Mouse (Mus musculus): Measurements from ENCODE around the gene Rab22a. TPM values are rescaled to one million over a fixed set of nuclear protein-coding genes. Genes with fewer than 3 reads are reported as not detected.
A peak's percentile ranks its signal among the peaks of the same experiment; 100 is the strongest.

Rab22a gene
- polyA plus RNA-seq, 2 experiments: 23.9 to 49.4 TPM

- 62% methylated on average over 15 of the region's 15 CpGs for WGBS
- no peak for TF ChIP-seq POLR2A (IDR thresholded peaks at IDR 0.05; ENCODE audit: borderline replicate concordance, extremely low read depth, insufficient read depth, insufficient read length)
- no peak overlapping the region for H3K9ac ChIP-seq (ENCODE audit: low read depth, low read length, severe bottlenecking)
- peaks cover 8% of the 10 kb centered on the region for H3K4me1 ChIP-seq (ENCODE audit: control insufficient read depth, insufficient read depth, low read length)
- H3K27me3 ChIP-seq (ENCODE audit: control insufficient read depth, insufficient read depth, low read length): no peaks in the 10 kb centered on the region
- DNase-seq (ENCODE audit: low spot score): no peak
- no peak for ATAC-seq (ENCODE audit: low FRiP score, low read depth)
- H3K4me2 ChIP-seq (replicated peaks; ENCODE audit: low read depth, low read length, severe bottlenecking): no peak overlapping the region
- H3K9me3 ChIP-seq (ENCODE audit: control insufficient read depth, low read length): no peaks in the 10 kb centered on the region
- peak overlapping the region; percentile 16; the same call in 1 of the 2 replicates for H3K27ac ChIP-seq (replicated peaks; ENCODE audit: low read depth, low read length)
- peaks cover 12% of the 10 kb centered on the region; the same call in 1 of the 2 replicates for H3K36me3 ChIP-seq (ENCODE audit: control insufficient read depth, insufficient read depth, low read length)
- no peak overlapping the region for H3K4me3 ChIP-seq (replicated peaks; ENCODE audit: low read length)
Measured at GRCm38 (mm10) chr2:173642262-173642999, 17.1 kb upstream of the Rab22a start.

DNA sequence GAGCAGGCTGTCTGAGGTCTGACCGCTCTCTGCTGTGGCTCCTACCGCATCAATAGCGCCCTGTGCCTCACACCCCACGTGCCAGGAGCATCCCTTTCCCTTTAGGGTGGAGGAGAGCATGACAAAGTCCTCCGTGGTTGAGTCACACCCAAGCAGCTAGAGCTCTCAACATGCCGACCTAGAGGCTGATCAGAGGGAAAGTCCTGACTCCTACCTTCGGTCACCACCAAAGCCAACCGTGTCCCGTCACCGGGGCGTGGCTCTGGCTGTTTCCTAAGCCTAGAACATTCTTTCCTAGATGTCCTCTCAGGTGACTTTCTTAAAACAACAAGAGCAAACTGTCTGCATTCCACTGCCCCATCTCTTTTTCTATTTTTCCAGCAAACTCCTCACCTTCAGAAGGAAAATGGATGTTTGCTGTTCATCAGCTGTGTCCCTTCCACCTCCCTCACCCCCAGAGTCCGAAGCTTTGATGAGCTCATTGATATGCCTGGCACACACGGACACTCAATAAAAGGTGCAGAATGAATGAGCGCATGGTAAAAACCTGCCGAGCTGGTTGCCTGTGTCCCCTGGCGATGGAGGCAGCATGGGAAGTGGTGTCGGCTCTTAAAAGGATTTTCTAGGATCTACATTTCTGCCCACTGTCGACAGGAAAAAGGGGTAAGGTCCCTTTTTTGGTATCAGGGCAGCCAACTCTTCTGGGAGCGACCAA lies 12.2 kb upstream of the Rab22a start:
- 83% methylated on average over 19 of the region's 19 CpGs for WGBS

DNA sequence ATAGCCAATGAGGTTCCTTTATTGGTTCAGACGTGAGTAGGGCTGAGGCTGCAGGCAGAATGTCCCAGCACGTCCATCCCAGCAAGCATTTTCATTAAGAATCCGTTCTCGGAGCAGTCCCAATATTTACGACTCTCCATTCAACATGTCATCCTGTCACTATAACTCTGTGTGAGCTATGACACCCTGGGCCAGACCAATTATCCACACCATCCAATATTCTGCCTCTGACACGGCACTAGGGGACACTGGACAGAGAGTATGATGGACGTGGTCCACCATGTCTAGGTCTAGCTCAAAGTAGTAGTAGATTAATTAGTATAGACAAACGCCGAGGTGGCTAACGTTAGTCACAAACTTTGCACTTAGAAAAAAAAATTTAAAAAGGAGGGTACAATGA lies 9.8 kb upstream of the Rab22a start:
- H3K9me3 ChIP-seq (ENCODE audit: control insufficient read depth, low read length): no peaks in the 10 kb centered on the region
- WGBS: 61% methylated on average over 10 of the region's 10 CpGs
- H3K36me3 ChIP-seq (ENCODE audit: control insufficient read depth, insufficient read depth, low read length): peaks cover 9% of the 10 kb centered on the region; the same call in 1 of the 2 replicates
- H3K4me2 ChIP-seq (replicated peaks; ENCODE audit: low read depth, low read length, severe bottlenecking): no peak overlapping the region
- H3K27me3 ChIP-seq (ENCODE audit: control insufficient read depth, insufficient read depth, low read length): no peaks in the 10 kb centered on the region
- no peak for TF ChIP-seq POLR2A (IDR thresholded peaks at IDR 0.05; ENCODE audit: borderline replicate concordance, extremely low read depth, insufficient read depth, insufficient read length)
- H3K4me3 ChIP-seq (replicated peaks; ENCODE audit: low read length): no peak overlapping the region
- no peak overlapping the region for H3K9ac ChIP-seq (ENCODE audit: low read depth, low read length, severe bottlenecking)
- no peaks in the 10 kb centered on the region for H3K4me1 ChIP-seq (ENCODE audit: control insufficient read depth, insufficient read depth, low read length)
- no peak for DNase-seq (ENCODE audit: low spot score)
- ATAC-seq (ENCODE audit: low FRiP score, low read depth): no peak
- H3K27ac ChIP-seq (replicated peaks; ENCODE audit: low read depth, low read length): no peak overlapping the region

More for the DNA sequence above, 12.2 kb upstream of the Rab22a start:
- ATAC-seq (ENCODE audit: low FRiP score, low read depth) (no peak), DNase-seq (ENCODE audit: low spot score) (no peak)
- H3K4me3 ChIP-seq (replicated peaks; ENCODE audit: low read length): no peak overlapping the region
- H3K4me2 ChIP-seq (replicated peaks; ENCODE audit: low read depth, low read length, severe bottlenecking): no peak overlapping the region
- peaks cover 15% of the 10 kb centered on the region; the same call in 1 of the 2 replicates for H3K36me3 ChIP-seq (ENCODE audit: control insufficient read depth, insufficient read depth, low read length)
- no peaks in the 10 kb centered on the region for H3K9me3 ChIP-seq (ENCODE audit: control insufficient read depth, low read length)
- H3K4me1 ChIP-seq (ENCODE audit: control insufficient read depth, insufficient read depth, low read length): no peaks in the 10 kb centered on the region
- no peaks in the 10 kb centered on the region for H3K27me3 ChIP-seq (ENCODE audit: control insufficient read depth, insufficient read depth, low read length)
- no peak for TF ChIP-seq POLR2A (IDR thresholded peaks at IDR 0.05; ENCODE audit: borderline replicate concordance, extremely low read depth, insufficient read depth, insufficient read length)
- no peak overlapping the region for H3K27ac ChIP-seq (replicated peaks; ENCODE audit: low read depth, low read length)
- H3K9ac ChIP-seq (ENCODE audit: low read depth, low read length, severe bottlenecking): no peak overlapping the region

DNA sequence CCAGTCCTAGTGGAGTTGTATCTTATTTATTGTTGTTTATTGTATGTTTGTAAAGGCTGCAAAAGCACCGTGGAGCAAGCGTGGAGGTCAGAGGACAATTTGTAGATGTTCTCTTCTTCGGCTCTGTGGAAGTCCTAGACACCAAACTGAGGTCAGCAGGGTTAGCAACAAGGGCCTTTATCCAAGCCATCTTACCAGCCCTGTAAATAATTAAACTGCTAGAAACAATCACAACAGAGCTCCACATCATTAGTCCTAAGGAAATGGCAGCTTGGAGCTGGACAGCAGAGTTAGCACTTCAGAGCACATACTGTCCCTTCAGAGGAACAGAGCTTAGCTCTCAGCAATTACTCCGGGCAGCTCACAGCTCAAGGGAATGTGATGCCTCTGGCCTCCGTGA lies 6.0 kb upstream of the Rab22a start:
- 77% methylated on average over 5 of the region's 5 CpGs for WGBS

DNA sequence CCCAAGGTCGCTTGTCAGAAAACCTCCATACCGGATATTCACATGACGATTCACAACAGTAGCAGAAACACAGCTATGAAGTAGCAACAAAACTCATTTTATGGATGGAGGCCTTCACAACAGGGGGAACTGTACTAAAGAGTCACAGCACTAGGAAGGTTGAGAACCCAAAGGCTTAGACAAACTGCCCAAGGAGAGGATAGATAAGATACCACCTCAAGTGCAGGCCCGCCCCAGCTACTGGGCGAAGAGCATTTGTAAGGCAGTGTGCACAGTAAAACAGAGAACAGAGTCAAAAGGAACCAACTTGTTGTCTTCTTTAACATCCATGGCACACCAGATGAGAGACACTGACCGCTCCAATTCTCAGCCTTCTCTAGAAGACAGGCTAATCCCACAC lies 1.8 kb upstream of the Rab22a start:
- no peak overlapping the region for H3K4me3 ChIP-seq (replicated peaks; ENCODE audit: low read length)
- H3K36me3 ChIP-seq (ENCODE audit: control insufficient read depth, insufficient read depth, low read length): peaks cover 15% of the 10 kb centered on the region
- DNase-seq (ENCODE audit: low spot score) (no peak), ATAC-seq (ENCODE audit: low FRiP score, low read depth) (no peak)
- H3K4me1 ChIP-seq (ENCODE audit: control insufficient read depth, insufficient read depth, low read length): peaks cover 12% of the 10 kb centered on the region
- WGBS: 90% methylated on average over 6 of the region's 6 CpGs
- H3K9ac ChIP-seq (ENCODE audit: low read depth, low read length, severe bottlenecking): no peak overlapping the region
- TF ChIP-seq POLR2A (IDR thresholded peaks at IDR 0.05; ENCODE audit: borderline replicate concordance, extremely low read depth, insufficient read depth, insufficient read length): no peak
- H3K27me3 ChIP-seq (ENCODE audit: control insufficient read depth, insufficient read depth, low read length): no peaks in the 10 kb centered on the region
- H3K4me2 ChIP-seq (replicated peaks; ENCODE audit: low read depth, low read length, severe bottlenecking): no peak overlapping the region
- no peak overlapping the region for H3K27ac ChIP-seq (replicated peaks; ENCODE audit: low read depth, low read length)
- no peaks in the 10 kb centered on the region for H3K9me3 ChIP-seq (ENCODE audit: control insufficient read depth, low read length)

More for the DNA sequence above, 6.0 kb upstream of the Rab22a start:
- Histone ChIP-seq H3K4me1 (ENCODE audit: control insufficient read depth, insufficient read depth, low read length) (peaks cover 2% of the 10 kb centered on the region; the same call in 1 of the 2 replicates), H3K9me3 (ENCODE audit: control insufficient read depth, low read length) (no peaks in the 10 kb centered on the region), H3K36me3 (ENCODE audit: control insufficient read depth, insufficient read depth, low read length) (no peaks in the 10 kb centered on the region), H3K4me3 (replicated peaks; ENCODE audit: low read length) (no peak overlapping the region), H3K27ac (replicated peaks; ENCODE audit: low read depth, low read length) (no peak overlapping the region), H3K27me3 (ENCODE audit: control insufficient read depth, insufficient read depth, low read length) (no peaks in the 10 kb centered on the region), H3K9ac (ENCODE audit: low read depth, low read length, severe bottlenecking) (no peak overlapping the region), H3K4me2 (replicated peaks; ENCODE audit: low read depth, low read length, severe bottlenecking) (no peak overlapping the region)
- TF ChIP-seq POLR2A (IDR thresholded peaks at IDR 0.05; ENCODE audit: borderline replicate concordance, extremely low read depth, insufficient read depth, insufficient read length): no peak
- no peak for ATAC-seq (ENCODE audit: low FRiP score, low read depth)
- DNase-seq (ENCODE audit: low spot score): no peak

Measured in limb, embryonic 14.5 days (tissue).